Mouse (Mus musculus) heart, embryonic 16.5 days (tissue): ENCODE results near the gene Hint1. TPM values are rescaled to one million over a fixed set of nuclear protein-coding genes. Genes with fewer than 3 reads are reported as not detected.

Experiments
- ATAC-seq: fragments of 200-750 bp; cut with Nextera tagmentation; replicated peaks from 2 replicates; pipeline ENCODE4 v1.8.0; 2017; ENCODE audit warnings: moderate number of reproducible peaks; ENCODE audit not compliant: insufficient read depth, low FRiP score; ENCODE audit errors: extremely low read depth
- H3K27ac ChIP-seq: fragments of 300-500 bp; sonication (generic); 2 replicates; pipeline ENCODE4 v1.5.1; 2014; ENCODE audit warnings: mild to moderate bottlenecking, low read length, control low read depth, moderate library complexity
- H3K27me3 ChIP-seq: fragments of 300-500 bp; sonication (generic); 2 replicates; pipeline ENCODE4 v1.6.1; 2014; ENCODE audit warnings: low read length, mixed read lengths; ENCODE audit not compliant: control insufficient read depth, insufficient read depth
- H3K36me3 ChIP-seq: fragments of 300-500 bp; sonication (generic); 2 replicates; pipeline ENCODE4 v1.6.1; 2014; ENCODE audit not compliant: control insufficient read depth, insufficient read depth
- H3K4me1 ChIP-seq: fragments of 300-500 bp; sonication (generic); 2 replicates; pipeline ENCODE4 v1.6.1; 2014; ENCODE audit warnings: low read length, mixed read lengths; ENCODE audit not compliant: control insufficient read depth, insufficient read depth
- H3K4me2 ChIP-seq: fragments of 300-500 bp; sonication (generic); 2 replicates; pipeline ENCODE4 v1.6.1; 2014; ENCODE audit warnings: low read depth, mild to moderate bottlenecking, control low read depth, low read length
- H3K4me3 ChIP-seq: fragments of 300-500 bp; sonication (generic); 2 replicates; pipeline ENCODE4 v1.5.1; 2014; ENCODE audit warnings: mild to moderate bottlenecking, control low read depth, low read length
- H3K9ac ChIP-seq: fragments of 300-500 bp; sonication (generic); 2 replicates; pipeline ENCODE4 v1.6.1; 2014; ENCODE audit warnings: low read length, control low read depth
- H3K9me3 ChIP-seq: fragments of 300-500 bp; sonication (generic); replicated peaks from 2 replicates; pipeline ENCODE4 v1.6.1; 2016; ENCODE audit warnings: low read length; ENCODE audit not compliant: control insufficient read depth
- WGBS: fragments of 180-500 bp; shearing (Covaris S2); extraction: QIAGEN DNeasy Blood & Tissue Kit; methylation state at CpG from one replicate; pipeline ENCODE4 v1.1.7; 2014; 5-methylcytosine and 5-hydroxymethylcytosine counted together
- polyA plus RNA-seq: library from polyadenylated mRNA; unstranded; fragments of >200 nt; fragmentation: Nextera tagmentation; extraction: Ambion mirVana; gene quantifications from 2 replicates; pipeline ENCODE4 v1.2.1, GENCODE M21; 2015

The Hint1 gene
- polyA plus RNA-seq, 1 experiment from 2014 or later, result 581 TPM

DNA sequence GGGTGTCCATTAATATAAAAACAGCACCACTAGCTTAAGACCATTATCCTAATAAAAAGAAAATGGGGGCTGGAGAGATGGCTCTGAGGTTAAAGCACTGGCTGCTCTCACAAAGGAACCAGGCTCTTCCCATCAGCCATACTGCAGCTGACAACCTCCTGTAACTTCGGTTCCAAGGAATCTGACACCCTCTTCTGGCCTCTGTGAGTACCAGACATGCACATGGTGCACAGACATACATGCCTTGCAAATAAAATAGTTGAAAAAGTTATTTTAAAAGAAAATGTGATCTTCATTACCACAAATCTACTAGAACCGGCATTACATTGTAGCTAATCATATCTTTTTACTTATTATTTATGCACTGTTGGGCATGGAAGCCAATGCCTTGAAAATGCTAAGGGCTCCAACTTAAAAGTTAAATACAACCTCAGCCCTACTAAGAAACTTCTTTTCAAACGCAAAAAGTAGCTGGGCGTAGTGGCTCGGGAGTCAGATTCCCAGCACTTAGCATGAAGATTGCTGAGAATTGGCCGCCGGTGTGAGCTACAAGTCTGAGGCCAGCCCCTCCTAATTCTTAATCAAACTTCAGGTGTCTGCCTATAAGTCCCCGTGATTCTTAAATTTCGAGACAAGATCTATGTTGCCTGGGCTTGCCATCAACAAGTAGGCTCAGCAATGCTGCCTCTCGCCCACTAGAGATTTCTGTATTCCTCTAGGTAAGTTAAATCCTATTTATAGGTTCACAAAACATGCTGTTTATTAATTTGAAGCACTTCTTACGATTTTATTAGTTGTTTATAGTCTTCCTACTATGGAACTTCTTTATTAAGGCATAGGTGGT, 6.6 kb upstream of the Hint1 start:
- no peaks in the 10 kb centered on the region for H3K36me3 ChIP-seq
- peak overlapping the region; percentile 87 for H3K4me2 ChIP-seq
- H3K9ac ChIP-seq, result peak overlapping the region; percentile 84
- H3K27ac ChIP-seq, result peak overlapping the region; percentile 87
- peaks cover 10% of the 10 kb centered on the region; the same call in 1 of the 2 replicates for H3K4me1 ChIP-seq
- no peaks in the 10 kb centered on the region for H3K9me3 ChIP-seq
- H3K4me3 ChIP-seq, result peak overlapping the region; percentile 65
- 16% methylated on average over 11 of the region's 11 CpGs for WGBS
- ATAC-seq, result no peak
- H3K27me3 ChIP-seq, result no peaks in the 10 kb centered on the region

DNA sequence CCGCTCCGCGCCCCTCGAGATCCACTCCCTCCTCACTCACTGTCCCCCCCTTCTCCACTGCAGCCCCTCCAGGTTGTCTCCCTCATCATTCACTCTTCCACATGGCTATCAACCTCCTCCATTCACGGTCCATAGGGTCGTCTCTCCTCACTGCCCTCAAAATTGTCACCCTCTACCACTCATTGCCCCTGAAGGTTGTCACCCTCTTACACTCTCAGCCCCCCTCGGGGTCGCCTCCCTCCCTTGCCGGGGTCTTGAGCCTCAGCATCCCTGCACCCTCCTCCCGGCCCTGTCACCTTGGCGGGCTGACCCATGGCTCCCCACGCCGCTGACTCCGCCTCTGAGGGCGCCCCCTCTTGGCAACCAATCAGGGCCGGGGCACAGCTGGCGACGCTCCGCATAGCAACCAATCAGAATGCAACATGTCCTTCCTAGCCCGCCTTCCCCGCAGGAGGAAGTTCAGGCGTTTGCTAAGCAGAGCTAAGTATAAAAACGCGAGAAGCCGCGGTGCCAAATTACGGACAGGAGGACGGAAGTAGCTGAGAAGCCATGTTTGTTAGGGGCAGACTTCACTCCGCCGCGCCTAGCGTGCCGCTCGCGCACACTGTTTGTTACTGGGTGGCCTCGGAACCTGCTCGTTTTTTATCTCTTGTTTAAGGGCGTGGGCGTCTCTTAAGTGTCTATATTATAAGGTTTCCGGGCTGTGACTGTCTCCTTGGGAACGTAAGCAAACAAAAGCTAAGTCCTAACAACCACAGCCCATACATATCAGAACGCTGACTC, 5.7 kb upstream of the Hint1 start, which contains the start of gene Lyrm7:
TSS of gene Lyrm7 (minus strand) at position 661 of the 783 bp plus-strand sequence.
- under 1% methylated on average over 42 of the region's 42 CpGs for WGBS
- Histone ChIP-seq H3K27ac (peak within 1 kb of the TSS; percentile 95), H3K4me1 (peaks cover 10% of the 10 kb centered on the region; the same call in 1 of the 2 replicates), H3K9me3 (no peaks in the 10 kb centered on the region), H3K36me3 (no peaks in the 10 kb centered on the region), H3K27me3 (no peaks in the 10 kb centered on the region), H3K9ac (peak within 1 kb of the TSS; percentile 85), H3K4me2 (peak within 1 kb of the TSS; percentile 87), H3K4me3 (peak within 1 kb of the TSS; percentile 65)
- peak; percentile 98 for ATAC-seq

DNA sequence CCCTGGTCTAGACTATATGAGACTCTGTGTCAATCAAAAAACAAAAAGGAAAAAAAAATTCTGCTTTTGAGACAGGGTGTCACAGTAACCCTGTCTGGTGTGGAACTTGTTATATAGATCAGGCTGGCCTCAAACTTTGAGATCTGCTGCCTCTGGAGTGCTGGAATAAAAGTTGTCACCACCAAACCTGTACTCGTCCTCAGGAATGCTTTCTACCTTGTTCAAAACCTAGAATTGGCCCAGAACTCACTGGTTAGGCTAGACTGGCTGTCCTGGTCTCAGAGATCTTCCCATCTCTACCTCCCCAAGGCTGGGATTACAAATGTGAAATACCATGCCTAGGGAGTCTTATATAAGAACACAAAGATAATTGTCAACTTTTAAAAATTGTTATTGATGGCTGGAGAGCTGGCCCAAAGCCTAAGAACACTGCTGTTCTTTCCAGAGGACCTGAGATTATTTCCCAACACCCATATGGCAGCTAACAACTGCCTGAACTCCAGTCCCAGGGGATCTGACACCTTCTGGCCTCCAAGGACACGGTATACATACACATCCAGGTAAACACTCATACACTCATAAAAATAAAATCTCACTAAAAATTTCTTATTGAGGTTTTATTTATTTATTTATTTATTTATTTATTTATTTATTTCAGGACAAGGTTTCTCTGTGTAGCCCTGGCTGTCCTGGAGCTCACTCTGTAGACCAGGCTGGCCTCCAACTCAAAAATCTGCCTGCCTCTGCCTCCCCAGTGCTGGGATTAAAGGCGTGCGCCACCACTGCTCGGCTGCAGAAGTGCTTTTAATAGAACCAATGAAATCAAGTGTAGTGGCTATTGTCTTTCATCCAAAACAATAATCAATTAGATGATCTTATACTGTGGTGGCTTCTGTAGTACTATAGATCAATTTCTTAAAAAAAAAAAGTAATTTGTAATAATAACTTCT, 4.4 kb upstream of the Hint1 start:
- H3K4me2 ChIP-seq, result no peak overlapping the region; the same call in 1 of the 2 replicates
- no peak for ATAC-seq
- peak overlapping the region; percentile 47; the same call in 1 of the 2 replicates for H3K27ac ChIP-seq
- no peak overlapping the region for H3K4me3 ChIP-seq
- WGBS, result 89% methylated on average over 5 of the region's 5 CpGs
- H3K9ac ChIP-seq, result peak overlapping the region; percentile 85; the same call in 1 of the 2 replicates
- H3K4me1 ChIP-seq, result peaks cover 10% of the 10 kb centered on the region; the same call in 1 of the 2 replicates
- no peaks in the 10 kb centered on the region for H3K9me3 ChIP-seq
- no peaks in the 10 kb centered on the region for H3K27me3 ChIP-seq
- no peaks in the 10 kb centered on the region for H3K36me3 ChIP-seq

DNA sequence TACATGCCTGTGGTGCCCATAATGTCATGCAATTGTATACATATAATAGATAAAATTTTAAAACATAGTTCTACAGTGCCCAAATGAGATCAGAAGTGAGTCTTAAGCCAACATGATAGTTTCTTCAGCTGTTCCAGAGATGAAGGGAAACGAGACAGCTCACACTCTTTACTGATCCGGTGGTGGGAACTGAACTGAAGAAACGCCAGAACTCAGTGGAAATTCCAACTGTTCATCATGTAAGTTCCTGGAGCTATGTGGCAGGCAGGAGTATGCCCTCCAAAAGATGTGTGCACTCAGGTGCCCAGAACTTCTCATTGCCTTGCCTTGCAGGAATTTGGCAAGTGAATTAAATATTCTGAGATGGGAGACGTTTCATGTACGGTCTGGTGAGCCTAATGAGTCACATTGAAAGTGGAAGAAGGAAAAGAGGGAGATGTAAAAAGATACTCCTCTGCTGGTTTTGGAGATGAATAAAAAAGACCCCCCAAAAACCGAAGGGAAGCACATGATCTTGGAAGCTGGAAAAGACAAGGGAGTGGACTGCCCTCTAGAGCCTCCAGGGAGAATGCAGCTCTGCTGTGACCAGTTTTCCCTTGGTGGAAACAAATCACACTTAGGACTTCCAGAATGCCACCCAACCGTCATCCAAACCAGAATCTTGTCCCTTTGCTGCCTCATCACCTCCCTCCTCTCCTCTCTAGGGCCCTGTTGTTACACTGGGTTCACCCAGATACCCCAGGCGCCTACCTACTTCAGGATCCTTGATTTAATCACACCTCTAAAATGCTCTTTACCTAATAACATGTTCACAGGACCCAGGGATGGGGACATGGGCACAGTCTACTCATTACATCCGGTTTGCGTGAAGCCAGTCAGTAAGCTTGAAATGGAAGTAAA, 3.3 kb upstream of the Hint1 start:
- H3K4me3 ChIP-seq, result no peak overlapping the region
- H3K9ac ChIP-seq, result peak overlapping the region; percentile 18; the same call in 1 of the 2 replicates
- H3K4me1 ChIP-seq, result peaks cover 17% of the 10 kb centered on the region
- H3K4me2 ChIP-seq, result peak overlapping the region; percentile 32; the same call in 1 of the 2 replicates
- H3K27ac ChIP-seq, result no peak overlapping the region
- ATAC-seq, result no peak
- WGBS, result 42% methylated on average over 10 of the region's 10 CpGs
- no peaks in the 10 kb centered on the region for H3K27me3 ChIP-seq
- H3K36me3 ChIP-seq, result no peaks in the 10 kb centered on the region
- no peaks in the 10 kb centered on the region for H3K9me3 ChIP-seq

DNA sequence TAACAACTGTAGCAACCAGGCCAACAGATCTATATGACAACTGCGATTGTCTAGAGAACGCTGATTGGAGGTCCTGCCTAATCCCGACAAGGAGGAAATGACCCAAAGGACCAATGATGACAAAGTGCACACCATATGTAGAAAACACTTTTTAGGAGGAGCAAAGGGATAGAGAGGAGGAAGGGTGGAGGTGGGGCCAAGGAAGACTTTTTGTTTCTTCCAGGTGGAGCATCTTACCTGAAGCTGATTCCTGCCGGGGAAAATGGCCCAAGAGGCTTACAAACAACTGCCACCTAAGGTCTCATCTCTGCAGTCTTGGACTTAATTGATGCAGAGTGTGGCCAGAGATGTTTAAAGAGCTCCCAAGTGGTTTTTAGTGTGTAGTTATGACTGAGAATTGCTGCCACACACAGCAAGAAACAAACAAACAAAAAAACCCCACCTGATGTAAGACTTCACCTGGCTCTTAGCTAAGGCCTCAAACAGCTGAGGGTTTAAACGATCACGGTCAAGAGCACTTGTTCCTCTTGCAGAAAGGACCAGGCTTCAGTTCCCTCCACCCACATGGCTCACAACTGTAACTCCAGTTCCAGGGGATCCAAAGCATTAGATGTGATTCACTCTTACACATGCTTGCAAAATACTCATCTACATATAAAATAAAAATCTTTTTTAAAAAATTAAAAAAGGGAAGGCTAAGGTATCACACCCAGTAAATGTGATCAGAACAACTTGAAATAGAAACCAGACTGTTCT, 675 bp upstream of the Hint1 start:
- Histone ChIP-seq H3K27me3 (no peaks in the 10 kb centered on the region), H3K27ac (peak overlapping the region; percentile 84), H3K4me1 (peaks cover 23% of the 10 kb centered on the region), H3K9me3 (no peaks in the 10 kb centered on the region), H3K36me3 (peaks cover 8% of the 10 kb centered on the region), H3K4me2 (peak overlapping the region; percentile 81), H3K4me3 (peak overlapping the region; percentile 86), H3K9ac (peak overlapping the region; percentile 96)
- no peak for ATAC-seq
- 68% methylated on average over 6 of the region's 6 CpGs for WGBS

DNA sequence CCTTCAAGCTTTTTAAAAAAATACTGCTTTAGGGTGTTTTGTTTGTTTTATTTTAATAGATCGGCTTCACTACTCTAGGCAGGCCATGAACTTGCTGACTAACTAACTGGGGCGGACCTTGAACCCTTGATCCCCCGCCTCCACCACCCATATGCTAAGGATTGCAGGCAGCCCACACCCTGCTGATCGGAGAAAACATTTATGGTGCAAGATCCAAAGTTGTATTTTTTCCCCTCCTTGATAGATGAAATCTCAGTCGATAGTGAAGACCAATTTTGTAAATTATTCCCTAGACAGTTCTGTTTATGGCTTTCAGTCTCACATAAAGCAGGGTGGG, 834 bp downstream of the Hint1 start:
- ATAC-seq, result no peak; the same call in 1 of the 2 replicates
- H3K4me3 ChIP-seq, result peak overlapping the region; percentile 86
- WGBS, result 2% methylated on average over 5 of the region's 5 CpGs

DNA sequence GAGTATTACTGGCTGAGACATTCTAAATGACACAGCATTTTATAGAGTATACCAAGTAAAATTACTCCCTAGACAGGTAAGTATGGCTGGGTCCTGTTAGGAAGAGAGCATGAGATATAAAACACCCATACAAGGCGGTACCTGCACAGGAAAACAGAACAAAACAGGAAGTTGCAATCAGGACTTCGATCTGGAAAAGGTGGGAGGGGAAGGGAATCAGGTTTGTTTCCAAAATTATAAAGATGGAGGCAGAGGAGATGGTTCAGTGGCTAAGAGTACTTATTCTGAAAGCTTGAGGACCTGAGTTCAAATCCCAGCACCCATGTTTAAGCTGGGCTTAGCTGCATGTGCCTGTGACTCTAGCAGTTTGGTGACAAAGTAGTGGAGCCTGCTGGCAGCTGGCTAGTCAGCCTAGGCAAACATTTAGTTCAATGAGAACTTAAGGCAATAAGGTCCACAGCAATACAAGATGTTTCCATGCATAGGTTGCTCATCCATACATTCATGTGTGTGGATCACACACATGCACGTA, 1.8 kb downstream of the Hint1 start:
- no peaks in the 10 kb centered on the region for H3K9me3 ChIP-seq
- ATAC-seq, result no peak
- H3K27me3 ChIP-seq, result no peaks in the 10 kb centered on the region
- 77% methylated on average over 3 of the region's 3 CpGs for WGBS
- H3K4me2 ChIP-seq, result peak overlapping the region; percentile 81
- H3K4me3 ChIP-seq, result no peak overlapping the region; the same call in 1 of the 2 replicates
- no peak overlapping the region for H3K27ac ChIP-seq
- no peak overlapping the region; the same call in 1 of the 2 replicates for H3K9ac ChIP-seq
- H3K4me1 ChIP-seq, result peaks cover 17% of the 10 kb centered on the region
- H3K36me3 ChIP-seq, result peaks cover 23% of the 10 kb centered on the region

More for the DNA sequence above, 834 bp downstream of the Hint1 start:
- H3K4me2 ChIP-seq, result peak overlapping the region; percentile 81
- no peaks in the 10 kb centered on the region for H3K27me3 ChIP-seq
- no peaks in the 10 kb centered on the region for H3K9me3 ChIP-seq
- H3K4me1 ChIP-seq, result peaks cover 17% of the 10 kb centered on the region
- H3K9ac ChIP-seq, result peak overlapping the region; percentile 96
- peaks cover 19% of the 10 kb centered on the region for H3K36me3 ChIP-seq
- H3K27ac ChIP-seq, result peak overlapping the region; percentile 84
